In genomic region chr2:130040190-130040886, GRCm38 (mm10) we compare ENCODE assay signal across 17 mouse cellular contexts. TPM values are rescaled to one million over a fixed set of nuclear protein-coding genes. Genes with fewer than 3 reads are reported as not detected.
"Had no signal": no experiment of that assay in that cellular context is flagged by ENCODE, and none has a peak within 500 bp of the region (broad histone marks: within the 10 kb centered on the region; RNA-seq: fewer than 3 reads in every experiment).

No protein-coding gene starts in this region.

- H3K27me3 ChIP-seq: limb, embryonic 13.5 days; neural tube, embryonic 12.5 days had no signal

- DNase-seq: kidney, adult 11 months; kidney, adult 9 months; kidney, postnatal 10 days; kidney, postnatal 4 days; layer of hippocampus, postnatal 36 days; left cerebral cortex, postnatal 4 days; lung, adult 18-20 months; midbrain, embryonic 14.5 days; right cerebral cortex, postnatal 14 days had no signal

- H3K4me2 ChIP-seq: limb, embryonic 13.5 days; neural tube, embryonic 12.5 days had no signal

- H3K27ac ChIP-seq: limb, embryonic 13.5 days; liver, embryonic 14.5 days; midbrain, embryonic 10.5 days; neural tube, embryonic 12.5 days; stomach, postnatal 0 days had no signal

- H3K36me3 ChIP-seq: limb, embryonic 13.5 days; midbrain, embryonic 10.5 days; neural tube, embryonic 12.5 days had no signal

- H3K4me3 ChIP-seq: limb, embryonic 13.5 days; midbrain, embryonic 10.5 days; neural tube, embryonic 12.5 days had no signal

- H3K9me3 ChIP-seq: limb, embryonic 13.5 days; midbrain, embryonic 10.5 days; neural tube, embryonic 12.5 days had no signal

- H3K4me1 ChIP-seq: limb, embryonic 13.5 days; neural tube, embryonic 12.5 days had no signal

- H3K9ac ChIP-seq: limb, embryonic 13.5 days; liver, embryonic 14.5 days; neural tube, embryonic 12.5 days had no signal

RNA-seq across cellular contexts. Expression of gene Tgm3, which starts 28.2 kb away (rescaled TPM):
- total RNA-seq: liver, adult 2 months had no signal
- polyA plus RNA-seq: lung, embryonic 16.5 days; midbrain, embryonic 10.5 days; midbrain, embryonic 14.5 days; neural tube, embryonic 12.5 days; small intestine, adult 2 months had no signal
